In genomic region chr9:95845711-95846110, GRCm38 (mm10) we compare ENCODE assay signal across 8 mouse cellular contexts. TPM values are rescaled to one million over a fixed set of nuclear protein-coding genes. Genes with fewer than 3 reads are reported as not detected.
A peak's percentile ranks its signal among the peaks of the same experiment; 100 is the strongest.
DNase-seq lines count a peak whose midpoint lies in the region; ATAC-seq and TF ChIP-seq lines count a peak whose summit lies in the region.

No protein-coding gene starts in this region.

- no peak; the same call in 1 of the 2 replicates for ATAC-seq in forebrain, embryonic 15.5 days (replicated peaks)
- no peak for ATAC-seq in forebrain, postnatal 0 days
- ATAC-seq in limb, embryonic 12.5 days (ENCODE audit: insufficient number of reproducible peaks, insufficient read depth, low FRiP score, low TSS enrichment, low read depth) = no peak
- ATAC-seq in midbrain, embryonic 13.5 days = no peak

- no peak overlapping the region for H3K9ac ChIP-seq in forebrain, embryonic 15.5 days (replicated peaks)
- no peak overlapping the region for H3K9ac ChIP-seq in forebrain, postnatal 0 days
- no peak overlapping the region for H3K9ac ChIP-seq in limb, embryonic 12.5 days (replicated peaks)
- no peak overlapping the region for H3K9ac ChIP-seq in midbrain, embryonic 13.5 days (replicated peaks)

- no peak overlapping the region for H3K4me2 ChIP-seq in forebrain, embryonic 15.5 days (replicated peaks)
- peak overlapping the region; percentile 93; the same call in 1 of the 2 replicates for H3K4me2 ChIP-seq in forebrain, postnatal 0 days (ENCODE audit: low read depth)
- peak overlapping the region; percentile 88 for H3K4me2 ChIP-seq in limb, embryonic 12.5 days
- H3K4me2 ChIP-seq in midbrain, embryonic 13.5 days (replicated peaks) = peak overlapping the region; percentile 90; the same call in 1 of the 2 replicates

- H3K4me3 ChIP-seq in forebrain, embryonic 10.5 days = peak overlapping the region; percentile 74
- H3K4me3 ChIP-seq in forebrain, embryonic 15.5 days = no peak overlapping the region
- no peak overlapping the region for H3K4me3 ChIP-seq in forebrain, postnatal 0 days (ENCODE audit: low read depth, low read length)
- no peak overlapping the region for H3K4me3 ChIP-seq in limb, embryonic 12.5 days (replicated peaks)
- H3K4me3 ChIP-seq in midbrain, embryonic 13.5 days (replicated peaks) = no peak overlapping the region

- no peaks in the 10 kb centered on the region for H3K36me3 ChIP-seq in forebrain, embryonic 10.5 days (replicated peaks)
- H3K36me3 ChIP-seq in forebrain, embryonic 15.5 days = no peaks in the 10 kb centered on the region
- H3K36me3 ChIP-seq in forebrain, postnatal 0 days (ENCODE audit: insufficient read depth) = no peaks in the 10 kb centered on the region
- H3K36me3 ChIP-seq in limb, embryonic 12.5 days = no peaks in the 10 kb centered on the region
- H3K36me3 ChIP-seq in midbrain, embryonic 13.5 days = no peaks in the 10 kb centered on the region

- peaks cover 24% of the 10 kb centered on the region for H3K4me1 ChIP-seq in forebrain, embryonic 10.5 days
- H3K4me1 ChIP-seq in forebrain, embryonic 15.5 days = 0 out of 2 replicates have a peak, but pooled peaks cover 3% of the 10 kb centered on the region
- H3K4me1 ChIP-seq in forebrain, postnatal 0 days (ENCODE audit: insufficient read depth) = no peaks in the 10 kb centered on the region
- peaks cover 14% of the 10 kb centered on the region; the same call in 1 of the 2 replicates for H3K4me1 ChIP-seq in limb, embryonic 12.5 days (replicated peaks)
- 0 out of 2 replicates have a peak, but pooled peaks cover 3% of the 10 kb centered on the region for H3K4me1 ChIP-seq in midbrain, embryonic 13.5 days (replicated peaks)

- TF ChIP-seq CTCF in forebrain, postnatal 0 days (IDR thresholded peaks at IDR 0.05; ENCODE audit: low read depth) = no peak

- H3K9me3 ChIP-seq in forebrain, embryonic 10.5 days = no peaks in the 10 kb centered on the region
- H3K9me3 ChIP-seq in forebrain, embryonic 15.5 days = no peaks in the 10 kb centered on the region
- H3K9me3 ChIP-seq in forebrain, postnatal 0 days (ENCODE audit: low read length) = no peaks in the 10 kb centered on the region
- no peaks in the 10 kb centered on the region for H3K9me3 ChIP-seq in limb, embryonic 12.5 days
- no peaks in the 10 kb centered on the region for H3K9me3 ChIP-seq in midbrain, embryonic 13.5 days

- peaks cover 39% of the 10 kb centered on the region for H3K27me3 ChIP-seq in forebrain, embryonic 10.5 days (ENCODE audit: poor library complexity, severe bottlenecking)
- H3K27me3 ChIP-seq in forebrain, embryonic 15.5 days = no peaks in the 10 kb centered on the region; the same call in 1 of the 2 replicates
- H3K27me3 ChIP-seq in forebrain, postnatal 0 days (ENCODE audit: insufficient read depth, low read length) = peaks cover 3% of the 10 kb centered on the region; the same call in 1 of the 2 replicates
- peaks cover 10% of the 10 kb centered on the region; the same call in 1 of the 2 replicates for H3K27me3 ChIP-seq in limb, embryonic 12.5 days
- peaks cover 21% of the 10 kb centered on the region for H3K27me3 ChIP-seq in midbrain, embryonic 13.5 days

- intact Hi-C loops in left cerebral cortex, postnatal 36 days (cut with DNase I) = loop anchor here (2.0 kb wide), 1 partner anchor 95 kb away; the partner anchor contains the start of gene Trpc1

- WGBS in forebrain, embryonic 10.5 days = 64% methylated on average over 4 of the region's 4 CpGs
- WGBS in forebrain, embryonic 15.5 days = 66% methylated on average over 4 of the region's 4 CpGs
- 68% methylated on average over 4 of the region's 4 CpGs for WGBS in forebrain, postnatal 0 days
- WGBS in limb, embryonic 12.5 days = 75% methylated on average over 4 of the region's 4 CpGs
- WGBS in midbrain, embryonic 13.5 days = 66% methylated on average over 4 of the region's 4 CpGs

- no peak for DNase-seq in forebrain, embryonic 10.5 days (ENCODE audit: extremely low spot score, low spot score)
- no peak for DNase-seq in forebrain, postnatal 0 days
- DNase-seq in urinary bladder, postnatal 25 days (ENCODE audit: low spot score) = no peak
- DNase-seq in left cerebral cortex, postnatal 36 days (ENCODE audit: low spot score in 2 of 2) = no peak
- DNase-seq in embryo, embryonic 9.5 days (ENCODE audit: extremely low spot score) = no peak

- no peak overlapping the region for H3K27ac ChIP-seq in forebrain, embryonic 10.5 days
- H3K27ac ChIP-seq in forebrain, embryonic 15.5 days (replicated peaks) = no peak overlapping the region
- no peak overlapping the region for H3K27ac ChIP-seq in forebrain, postnatal 0 days (ENCODE audit: low read depth, low read length)
- no peak overlapping the region for H3K27ac ChIP-seq in limb, embryonic 12.5 days
- H3K27ac ChIP-seq in midbrain, embryonic 13.5 days = no peak overlapping the region

RNA-seq across cellular contexts. Expression of gene Pls1, which starts 0.6 kb away (rescaled TPM):
- polyA plus RNA-seq in forebrain, embryonic 10.5 days (2016; fragmentation: Nextera tagmentation; extraction: Ambion mirVana) = 5.6 and 5.9 TPM in 2 replicates
- 2.8 and 3.5 TPM in 2 replicates for polyA plus RNA-seq in forebrain, embryonic 15.5 days (2015; fragmentation: Nextera tagmentation; extraction: Ambion mirVana)
- 1.3 and 1.8 TPM in 2 replicates for total RNA-seq in forebrain, postnatal 0 days (2014; rRNA removed)
- 2.8 and 2.9 TPM in 2 replicates for polyA plus RNA-seq in forebrain, postnatal 0 days (2015; fragmentation: Nextera tagmentation; extraction: Ambion mirVana)
- polyA plus RNA-seq in limb, embryonic 12.5 days (2016; fragmentation: Nextera tagmentation; extraction: Ambion mirVana) = 5.1 and 5.5 TPM in 2 replicates
- polyA plus RNA-seq in midbrain, embryonic 13.5 days (2015; fragmentation: Nextera tagmentation; extraction: Ambion mirVana) = 2.5 and 2.8 TPM in 2 replicates
- total RNA-seq in left cerebral cortex, postnatal 36 days (2021) = 1 to 10 TPM; 8.1 to 9.9 TPM

RNA-seq across cellular contexts. Expression of gene Atr, which starts 11.7 kb away (rescaled TPM):
- 22.1 and 22.4 TPM in 2 replicates for polyA plus RNA-seq in forebrain, embryonic 10.5 days (2016; fragmentation: Nextera tagmentation; extraction: Ambion mirVana)
- polyA plus RNA-seq in forebrain, embryonic 15.5 days (2015; fragmentation: Nextera tagmentation; extraction: Ambion mirVana) = 15.6 and 16.2 TPM in 2 replicates
- 21.5 and 25.9 TPM in 2 replicates for total RNA-seq in forebrain, postnatal 0 days (2014; rRNA removed)
- polyA plus RNA-seq in forebrain, postnatal 0 days (2015; fragmentation: Nextera tagmentation; extraction: Ambion mirVana) = 2.6 and 4.9 TPM in 2 replicates
- 26.8 and 28.6 TPM in 2 replicates for polyA plus RNA-seq in limb, embryonic 12.5 days (2016; fragmentation: Nextera tagmentation; extraction: Ambion mirVana)
- polyA plus RNA-seq in midbrain, embryonic 13.5 days (2015; fragmentation: Nextera tagmentation; extraction: Ambion mirVana) = 16.2 and 17.8 TPM in 2 replicates
- total RNA-seq in left cerebral cortex, postnatal 36 days (2021) = 10 to 100 TPM in 1 of 2 experiments, 1 to 10 TPM in 1; 9.2 to 14.7 TPM
